Mouse (Mus musculus): ENCODE results near the gene Spaca6. TPM values are rescaled to one million over a fixed set of nuclear protein-coding genes. Genes with fewer than 3 reads are reported as not detected.
"Not testable (repeated sequence)": the region's sequence is repeated elsewhere in the genome, so short reads cannot be mapped to it uniquely, and the experiment has no call there.

Gene Spaca6
- total RNA-seq, 1 experiment, result 16.6 TPM

GRCm38 (mm10) chr17:17840796-17841195, 13.8 kb downstream of the Spaca6 start:
- Histone ChIP-seq H3K36me3 (ENCODE audit: control insufficient read depth, insufficient read depth, low read length, poor library complexity, severe bottlenecking) (peaks cover 3% of the 10 kb centered on the region; the same call in 1 of the 2 replicates), H3K9me3 (ENCODE audit: control insufficient read depth, insufficient read depth, low read depth, low read length) (no peaks in the 10 kb centered on the region), H3K4me1 (ENCODE audit: control insufficient read depth in 2 of 2, insufficient read depth in 2 of 2, low read length in 2 of 2, poor library complexity in 1 of 2) (peaks cover 0 to 5% of the 10 kb centered on the region in 2 experiments; a peak in 2 of 4 replicates), H3K27ac (ENCODE audit: insufficient read depth, low read depth, low read length, poor library complexity, severe bottlenecking) (no peak overlapping the region), H3K4me3 (ENCODE audit: insufficient read depth in 1 of 2, low read depth in 1 of 2, low read length in 2 of 2, poor library complexity in 1 of 2, severe bottlenecking in 1 of 2) (no peak overlapping the region), H3K9ac (ENCODE audit: insufficient read depth, low read depth, low read length, poor library complexity, severe bottlenecking) (no peak overlapping the region)
- no peak for TF ChIP-seq ZC3H11A (IDR thresholded peaks at IDR 0.05; ENCODE audit: borderline replicate concordance, low read depth, low read length)
- no peak for TF ChIP-seq HCFC1 (IDR thresholded peaks at IDR 0.05; ENCODE audit: borderline replicate concordance, insufficient read depth, low read length)
- no peak for DNase-seq (ENCODE audit: low read depth, low spot score)
- in situ Hi-C loops (cut with MboI; ENCODE audit: low sequenced_read_pairs in 2 of 2, unreplicated experiment in 2 of 2), result no loop called here

- H3K9ac ChIP-seq (ENCODE audit: insufficient read depth, low read depth, low read length, poor library complexity, severe bottlenecking), result no peak overlapping the region
- H3K4me1 ChIP-seq (ENCODE audit: control insufficient read depth in 2 of 2, insufficient read depth in 2 of 2, low read length in 2 of 2, poor library complexity in 1 of 2), result peaks cover 0 to 5% of the 10 kb centered on the region in 2 experiments; a peak in 2 of 4 replicates
- no peak for DNase-seq (ENCODE audit: low read depth, low spot score)
- peaks cover 3% of the 10 kb centered on the region; the same call in 1 of the 2 replicates for H3K36me3 ChIP-seq (ENCODE audit: control insufficient read depth, insufficient read depth, low read length, poor library complexity, severe bottlenecking)
- no peaks in the 10 kb centered on the region for H3K9me3 ChIP-seq (ENCODE audit: control insufficient read depth, insufficient read depth, low read depth, low read length)
- TF ChIP-seq ZC3H11A (IDR thresholded peaks at IDR 0.05; ENCODE audit: borderline replicate concordance, low read depth, low read length) (no peak), CHD2 (IDR thresholded peaks at IDR 0.05; ENCODE audit: low read depth, low read length) (no peak), ZNF384 (IDR thresholded peaks at IDR 0.05; ENCODE audit: low read depth, low read length) (no peak), MAFK (IDR thresholded peaks at IDR 0.05; ENCODE audit: insufficient read depth, low read depth, low read length) (no peak), HCFC1 (IDR thresholded peaks at IDR 0.05; ENCODE audit: borderline replicate concordance, insufficient read depth, low read length) (no peak)
- H3K27ac ChIP-seq (ENCODE audit: insufficient read depth, low read depth, low read length, poor library complexity, severe bottlenecking), result no peak overlapping the region
- peak overlapping the region; percentile 22 to 35; a peak in 3 of 4 replicates for H3K4me3 ChIP-seq (ENCODE audit: insufficient read depth in 1 of 2, low read depth in 1 of 2, low read length in 2 of 2, poor library complexity in 1 of 2, severe bottlenecking in 1 of 2)
- in situ Hi-C loops (cut with MboI; ENCODE audit: low sequenced_read_pairs in 2 of 2, unreplicated experiment in 2 of 2), result no loop called here
These were observed 16.7 kb downstream of the Spaca6 start for GRCm38 (mm10) chr17:17843534-17844261.

- H3K4me1 ChIP-seq (ENCODE audit: control insufficient read depth in 2 of 2, insufficient read depth in 2 of 2, low read length in 2 of 2, poor library complexity in 1 of 2); H3K4me3 ChIP-seq (ENCODE audit: insufficient read depth in 1 of 2, low read depth in 1 of 2, low read length in 2 of 2, poor library complexity in 1 of 2, severe bottlenecking in 1 of 2); in situ Hi-C loops (cut with MboI; ENCODE audit: low sequenced_read_pairs in 2 of 2, unreplicated experiment in 2 of 2); DNase-seq (ENCODE audit: low read depth, low spot score); H3K36me3 ChIP-seq (ENCODE audit: control insufficient read depth, insufficient read depth, low read length, poor library complexity, severe bottlenecking); H3K9me3 ChIP-seq (ENCODE audit: control insufficient read depth, insufficient read depth, low read depth, low read length); H3K9ac ChIP-seq (ENCODE audit: insufficient read depth, low read depth, low read length, poor library complexity, severe bottlenecking); H3K27ac ChIP-seq (ENCODE audit: insufficient read depth, low read depth, low read length, poor library complexity, severe bottlenecking): not testable (repeated sequence)
These were observed 17.6 kb downstream of the Spaca6 start for GRCm38 (mm10) chr17:17844606-17845005.

- Histone ChIP-seq H3K4me1 (ENCODE audit: control insufficient read depth in 2 of 2, insufficient read depth in 2 of 2, low read length in 2 of 2, poor library complexity in 1 of 2) (peaks cover 0 to 3% of the 10 kb centered on the region in 2 experiments; a peak in 1 of 4 replicates), H3K27ac (ENCODE audit: insufficient read depth, low read depth, low read length, poor library complexity, severe bottlenecking) (no peak overlapping the region), H3K9ac (ENCODE audit: insufficient read depth, low read depth, low read length, poor library complexity, severe bottlenecking) (no peak overlapping the region), H3K4me3 (ENCODE audit: insufficient read depth in 1 of 2, low read depth in 1 of 2, low read length in 2 of 2, poor library complexity in 1 of 2, severe bottlenecking in 1 of 2) (no peak overlapping the region), H3K36me3 (ENCODE audit: control insufficient read depth, insufficient read depth, low read length, poor library complexity, severe bottlenecking) (0 out of 2 replicates have a peak, but pooled peaks cover under 1% of the 10 kb centered on the region), H3K9me3 (ENCODE audit: control insufficient read depth, insufficient read depth, low read depth, low read length) (no peaks in the 10 kb centered on the region)
- TF ChIP-seq ZNF384 (IDR thresholded peaks at IDR 0.05; ENCODE audit: low read depth, low read length), result no peak
- no peak for TF ChIP-seq ZC3H11A (IDR thresholded peaks at IDR 0.05; ENCODE audit: borderline replicate concordance, low read depth, low read length)
- no peak for TF ChIP-seq HCFC1 (IDR thresholded peaks at IDR 0.05; ENCODE audit: borderline replicate concordance, insufficient read depth, low read length)
- TF ChIP-seq MAFK (IDR thresholded peaks at IDR 0.05; ENCODE audit: insufficient read depth, low read depth, low read length), result no peak
- no peak for TF ChIP-seq CHD2 (IDR thresholded peaks at IDR 0.05; ENCODE audit: low read depth, low read length)
- no peak for DNase-seq (ENCODE audit: low read depth, low spot score)
- in situ Hi-C loops (cut with MboI; ENCODE audit: low sequenced_read_pairs in 2 of 2, unreplicated experiment in 2 of 2), result no loop called here
These were observed 18.4 kb downstream of the Spaca6 start for GRCm38 (mm10) chr17:17845187-17846027.
